Mouse (Mus musculus) embryonic facial prominence, embryonic 14.5 days (tissue): Measurements from ENCODE around the gene Gse1. TPM values are rescaled to one million over a fixed set of nuclear protein-coding genes. Genes with fewer than 3 reads are reported as not detected.
"Not testable (repeated sequence)": the region's sequence is repeated elsewhere in the genome, so short reads cannot be mapped to it uniquely, and the experiment has no call there.

Source experiments
- ATAC-seq: fragments of 200-750 bp; cut with Nextera tagmentation; 2 replicates; pipeline ENCODE4 v1.8.0; 2017; ENCODE audit warnings: low read depth, moderate number of reproducible peaks, moderate TSS enrichment
- DNase-seq: peaks from one replicate; pipeline ENCODE4 v3.0.0-alpha.2; 2015; ENCODE audit warnings: low spot score
- H3K27ac ChIP-seq: fragments of 300-500 bp; sonication (generic); replicated peaks from 2 replicates; pipeline ENCODE4 v1.5.1; 2014; ENCODE audit warnings: low read depth, mild to moderate bottlenecking, low read length, moderate library complexity
- H3K27me3 ChIP-seq: fragments of 300-500 bp; sonication (generic); replicated peaks from 2 replicates; pipeline ENCODE4 v1.6.1; 2014; ENCODE audit warnings: low read length; ENCODE audit not compliant: control insufficient read depth, insufficient read depth
- H3K36me3 ChIP-seq: fragments of 300-500 bp; sonication (generic); 2 replicates; pipeline ENCODE4 v1.6.1; 2014; ENCODE audit warnings: low read length, mixed read lengths; ENCODE audit not compliant: control insufficient read depth, insufficient read depth
- H3K4me1 ChIP-seq: fragments of 300-500 bp; sonication (generic); 2 replicates; pipeline ENCODE4 v1.6.1; 2014; ENCODE audit warnings: antibody characterized with exemption, low read length; ENCODE audit not compliant: control insufficient read depth, insufficient read depth
- H3K4me2 ChIP-seq: fragments of 300-500 bp; sonication (generic); 2 replicates; pipeline ENCODE4 v1.6.1; 2014; ENCODE audit warnings: low read depth, mild to moderate bottlenecking, low read length, moderate library complexity, mixed read lengths
- H3K4me3 ChIP-seq: fragments of 300-500 bp; sonication (generic); 2 replicates; pipeline ENCODE4 v1.5.1; 2014; ENCODE audit warnings: low read depth, mild to moderate bottlenecking, low read length
- H3K9ac ChIP-seq: fragments of 300-500 bp; sonication (generic); 2 replicates; pipeline ENCODE4 v1.6.1; 2014; ENCODE audit warnings: low read depth, mild to moderate bottlenecking, low read length, moderate library complexity, mixed read lengths
- H3K9me3 ChIP-seq: fragments of 300-500 bp; sonication (generic); 2 replicates; pipeline ENCODE4 v1.6.1; 2016; ENCODE audit warnings: low read length; ENCODE audit not compliant: control insufficient read depth
- WGBS: fragments of 180-500 bp; shearing (Covaris S2); extraction: QIAGEN DNeasy Blood & Tissue Kit; methylation state at CpG from one replicate; pipeline ENCODE4 v1.1.7; 2014; 5-methylcytosine and 5-hydroxymethylcytosine counted together
- polyA plus RNA-seq: library from polyadenylated mRNA; unstranded; fragments of >200 nt; fragmentation: Nextera tagmentation; extraction: Ambion mirVana; gene quantifications from 2 replicates; pipeline ENCODE4 v1.2.1, GENCODE M21; 2014

Gse1 gene
- polyA plus RNA-seq, 1 experiment from 2014 or later: 8.7 TPM

GRCm38 (mm10) chr8:120361301-120361700 is 133.0 kb downstream of the Gse1 start:
- Histone ChIP-seq H3K4me1 (peaks cover 5% of the 10 kb centered on the region), H3K27ac (no peak overlapping the region), H3K27me3 (no peaks in the 10 kb centered on the region), H3K36me3 (no peaks in the 10 kb centered on the region), H3K4me2 (no peak overlapping the region), H3K9ac (no peak overlapping the region), H3K4me3 (no peak overlapping the region), H3K9me3 (no peaks in the 10 kb centered on the region)
- DNase-seq (no peak), ATAC-seq (no peak)
- WGBS: 79% methylated on average over 8 of the region's 8 CpGs

DNA sequence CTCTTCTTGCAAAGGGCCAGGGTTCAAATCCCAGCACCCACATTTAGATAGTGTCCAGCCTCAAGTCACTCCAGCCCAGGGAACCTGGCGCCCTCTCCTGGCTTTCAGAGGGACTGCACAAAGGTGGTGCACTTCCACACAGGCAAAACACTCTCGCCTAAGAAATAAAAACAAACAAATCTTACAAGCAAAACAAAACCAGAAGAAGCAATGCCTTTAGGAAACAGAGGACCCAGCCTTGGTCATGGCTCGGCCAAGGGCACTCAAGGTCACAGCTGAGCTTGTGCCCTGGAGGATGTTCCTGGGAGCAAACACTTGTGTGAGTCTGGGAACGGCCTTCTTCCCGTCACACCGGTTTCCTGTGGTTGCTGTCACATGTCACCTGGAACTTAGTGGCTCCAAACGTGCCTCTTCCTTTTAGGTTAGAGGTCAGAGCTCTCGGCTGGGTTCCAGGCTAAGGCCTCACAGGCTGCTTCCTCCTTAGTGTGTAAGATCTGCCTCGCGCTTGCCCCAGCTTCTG is 135.4 kb downstream of the Gse1 start:
- H3K9ac ChIP-seq: no peak overlapping the region
- 0 out of 2 replicates have a peak overlapping the region, but pooled peaks have one; percentile 28 for H3K27ac ChIP-seq
- no peak overlapping the region for H3K4me3 ChIP-seq
- 42% methylated on average over 10 of the region's 10 CpGs for WGBS
- H3K27me3 ChIP-seq: no peaks in the 10 kb centered on the region
- H3K4me2 ChIP-seq: no peak overlapping the region
- peaks cover 10% of the 10 kb centered on the region for H3K4me1 ChIP-seq
- H3K36me3 ChIP-seq: no peaks in the 10 kb centered on the region
- DNase-seq (peak; percentile 45), ATAC-seq (no peak)
- H3K9me3 ChIP-seq: no peaks in the 10 kb centered on the region

GRCm38 (mm10) chr8:120364093-120364725 is 136.0 kb downstream of the Gse1 start:
- Histone ChIP-seq H3K4me3 (no peak overlapping the region), H3K9ac (no peak overlapping the region), H3K27me3 (no peaks in the 10 kb centered on the region), H3K36me3 (no peaks in the 10 kb centered on the region), H3K27ac (0 out of 2 replicates have a peak overlapping the region, but pooled peaks have one; percentile 28), H3K4me1 (peaks cover 16% of the 10 kb centered on the region), H3K9me3 (no peaks in the 10 kb centered on the region), H3K4me2 (no peak overlapping the region)
- DNase-seq (no peak), ATAC-seq (no peak)
- WGBS: 41% methylated on average over 7 of the region's 7 CpGs

- H3K4me3 ChIP-seq: no peak overlapping the region
- peaks cover 20% of the 10 kb centered on the region for H3K4me1 ChIP-seq
- no peak overlapping the region for H3K27ac ChIP-seq
- no peak overlapping the region for H3K9ac ChIP-seq
- ATAC-seq (no peak), DNase-seq (no peak)
- 86% methylated on average over 6 of the region's 6 CpGs for WGBS
- H3K4me2 ChIP-seq: no peak overlapping the region
- H3K27me3 ChIP-seq: no peaks in the 10 kb centered on the region
- no peaks in the 10 kb centered on the region for H3K36me3 ChIP-seq
- H3K9me3 ChIP-seq: no peaks in the 10 kb centered on the region
Measured at GRCm38 (mm10) chr8:120366840-120367239, 138.6 kb downstream of the Gse1 start.

GRCm38 (mm10) chr8:120368191-120368590 is 139.9 kb downstream of the Gse1 start:
- H3K36me3 ChIP-seq, H3K9ac ChIP-seq, H3K9me3 ChIP-seq, H3K27me3 ChIP-seq, DNase-seq, ATAC-seq, H3K4me3 ChIP-seq: not testable (repeated sequence)
- WGBS: 65% methylated on average over 1 of the region's 1 CpGs
- Histone ChIP-seq H3K27ac (peak overlapping the region; percentile 16; the same call in 1 of the 2 replicates), H3K4me1 (peaks cover 20% of the 10 kb centered on the region), H3K4me2 (0 out of 2 replicates have a peak overlapping the region, but pooled peaks have one; percentile 36)

- Histone ChIP-seq H3K36me3 (no peaks in the 10 kb centered on the region), H3K4me3 (no peak overlapping the region), H3K27ac (peak overlapping the region; percentile 72), H3K27me3 (no peaks in the 10 kb centered on the region), H3K9me3 (no peaks in the 10 kb centered on the region), H3K4me2 (peak overlapping the region; percentile 36), H3K9ac (peak overlapping the region; percentile 14; the same call in 1 of the 2 replicates), H3K4me1 (peaks cover 16% of the 10 kb centered on the region)
- WGBS: 28% methylated on average over 10 of the region's 11 CpGs
- DNase-seq (peak; percentile 92), ATAC-seq (peak; percentile 78)
Measured at GRCm38 (mm10) chr8:120368814-120369649, 140.8 kb downstream of the Gse1 start.

DNA sequence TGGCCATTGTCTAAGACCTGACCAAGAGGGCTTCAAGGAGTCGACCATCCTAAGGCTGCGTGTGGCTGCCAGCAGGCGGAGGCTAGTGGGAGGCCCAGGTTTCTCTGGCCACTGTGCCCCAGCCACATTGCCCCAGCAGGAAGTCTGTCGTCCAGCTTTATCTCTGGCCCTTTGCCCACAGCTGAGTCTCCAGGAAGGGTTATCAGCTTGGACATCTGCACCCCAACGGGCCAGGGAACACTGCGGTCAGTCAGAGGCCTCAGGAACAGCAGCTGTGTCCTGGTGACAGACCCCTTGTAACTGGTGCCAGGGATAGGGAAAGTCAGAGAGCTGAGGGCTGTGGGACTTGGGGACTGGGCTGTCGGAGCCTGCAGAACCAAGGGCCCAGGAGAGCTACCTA is 141.7 kb downstream of the Gse1 start:
- WGBS: 62% methylated on average over 7 of the region's 7 CpGs
- H3K27ac ChIP-seq: no peak overlapping the region
- H3K36me3 ChIP-seq: no peaks in the 10 kb centered on the region
- H3K4me3 ChIP-seq: no peak overlapping the region
- no peaks in the 10 kb centered on the region for H3K27me3 ChIP-seq
- DNase-seq (no peak), ATAC-seq (no peak)
- no peak overlapping the region for H3K4me2 ChIP-seq
- H3K9me3 ChIP-seq: no peaks in the 10 kb centered on the region
- no peak overlapping the region for H3K9ac ChIP-seq
- peaks cover 25% of the 10 kb centered on the region for H3K4me1 ChIP-seq

- Histone ChIP-seq H3K27me3 (no peaks in the 10 kb centered on the region), H3K9ac (no peak overlapping the region), H3K4me3 (no peak overlapping the region), H3K36me3 (no peaks in the 10 kb centered on the region), H3K4me2 (no peak overlapping the region), H3K4me1 (peaks cover 26% of the 10 kb centered on the region), H3K9me3 (no peaks in the 10 kb centered on the region), H3K27ac (no peak overlapping the region)
- 65% methylated on average over 4 of the region's 4 CpGs for WGBS
- no peak for DNase-seq
- ATAC-seq: no peak
Measured at GRCm38 (mm10) chr8:120370461-120370860, 142.2 kb downstream of the Gse1 start.
